Mouse (Mus musculus) spleen, adult 2 months (tissue): ENCODE measurements at regions not wholly inside any gene's neighbourhood (a gene's known extent, or its start where the extent isn't known, plus 50 kb on each side); places are given as distances from the start of the nearest gene placed in this dataset.

ENCODE experiments used
- CTCF ChIP-seq: fragments of 200-500 bp; IDR thresholded peaks from 2 replicates; pipeline ENCODE4 v1.5.1; 2011; ENCODE audit warnings: mild to moderate bottlenecking, inconsistent platforms; ENCODE audit not compliant: insufficient read depth, insufficient read length, insufficient replicate concordance; ENCODE audit errors: extremely low read depth
- POLR2A ChIP-seq: fragments of 200-500 bp; IDR thresholded peaks from 2 replicates; pipeline ENCODE4 v1.6.1; 2011; ENCODE audit warnings: low read depth, low read length, inconsistent platforms

- TF ChIP-seq CTCF (no peak), POLR2A (no peak)
These were observed 73.9 kb upstream of the Pam start for GRCm38 (mm10) chr1:98169352-98169751.
